Mouse (Mus musculus): ENCODE measurements around the gene Tex19.2. TPM values are rescaled to one million over a fixed set of nuclear protein-coding genes. Genes with fewer than 3 reads are reported as not detected.

Tex19.2 gene
- not detected in 2 replicates for total RNA-seq (2014; fragmentation: Nextera tagmentation)
- not detected in 2 replicates for total RNA-seq (2017)

- no peak for ATAC-seq (replicated peaks; ENCODE audit: poor library complexity, severe bottlenecking)
Measured at GRCm38 (mm10) chr11:121118577-121118976, at the start of gene Tex19.2. TSS of gene Tex19.2 (minus strand) at chr11:121118677.

- ATAC-seq (replicated peaks; ENCODE audit: poor library complexity, severe bottlenecking): no peak
Measured at GRCm38 (mm10) chr11:121163751-121164150, 45.3 kb upstream of the Tex19.2 start.

GRCm38 (mm10) chr11:121160636-121161346 is 42.3 kb upstream of the Tex19.2 start:
- no peak for ATAC-seq (replicated peaks; ENCODE audit: poor library complexity, severe bottlenecking)

- no peak for ATAC-seq (replicated peaks; ENCODE audit: poor library complexity, severe bottlenecking)
Measured at GRCm38 (mm10) chr11:121159971-121160370, 41.5 kb upstream of the Tex19.2 start, which contains the start of gene Uts2r. TSS of gene Uts2r (plus strand) at chr11:121160271.

- ATAC-seq (replicated peaks; ENCODE audit: poor library complexity, severe bottlenecking): peak; percentile 33
Measured at GRCm38 (mm10) chr11:121156411-121156891, 38.0 kb upstream of the Tex19.2 start.

GRCm38 (mm10) chr11:121154203-121154602 is 35.7 kb upstream of the Tex19.2 start:
- no peak for ATAC-seq (replicated peaks; ENCODE audit: poor library complexity, severe bottlenecking)

- no peak for ATAC-seq (replicated peaks; ENCODE audit: poor library complexity, severe bottlenecking)
Measured at GRCm38 (mm10) chr11:121148193-121148592, 29.7 kb upstream of the Tex19.2 start.

- ATAC-seq (replicated peaks; ENCODE audit: poor library complexity, severe bottlenecking): peak; percentile 58
Measured at GRCm38 (mm10) chr11:121145865-121146264, 27.4 kb upstream of the Tex19.2 start, which contains the start of gene Tex19.1. TSS of gene Tex19.1 (plus strand) at chr11:121146143.

GRCm38 (mm10) chr11:121143325-121144015 is 25.0 kb upstream of the Tex19.2 start:
- no peak for ATAC-seq (replicated peaks; ENCODE audit: poor library complexity, severe bottlenecking)

- no peak for ATAC-seq (replicated peaks; ENCODE audit: poor library complexity, severe bottlenecking)
Measured at GRCm38 (mm10) chr11:121138732-121139131, 20.3 kb upstream of the Tex19.2 start.

- no peak for ATAC-seq (replicated peaks; ENCODE audit: poor library complexity, severe bottlenecking)
Measured at GRCm38 (mm10) chr11:121137682-121138081, 19.2 kb upstream of the Tex19.2 start.

GRCm38 (mm10) chr11:121134600-121134999 is 16.1 kb upstream of the Tex19.2 start:
- no peak for ATAC-seq (replicated peaks; ENCODE audit: poor library complexity, severe bottlenecking)

GRCm38 (mm10) chr11:121129616-121130015 is 11.1 kb upstream of the Tex19.2 start:
- no peak for ATAC-seq (replicated peaks; ENCODE audit: poor library complexity, severe bottlenecking)

GRCm38 (mm10) chr11:121127441-121127840 is 9.0 kb upstream of the Tex19.2 start:
- ATAC-seq (replicated peaks; ENCODE audit: poor library complexity, severe bottlenecking): no peak

- ATAC-seq (replicated peaks; ENCODE audit: poor library complexity, severe bottlenecking): no peak; the same call in 1 of the 2 replicates
Measured at GRCm38 (mm10) chr11:121126395-121126794, 7.9 kb upstream of the Tex19.2 start.

GRCm38 (mm10) chr11:121125522-121126172 is 7.2 kb upstream of the Tex19.2 start:
- no peak for ATAC-seq (replicated peaks; ENCODE audit: poor library complexity, severe bottlenecking)

GRCm38 (mm10) chr11:121123438-121123837 is 5.0 kb upstream of the Tex19.2 start:
- no peak for ATAC-seq (replicated peaks; ENCODE audit: poor library complexity, severe bottlenecking)

GRCm38 (mm10) chr11:121122024-121122670 is 3.7 kb upstream of the Tex19.2 start:
- ATAC-seq (replicated peaks; ENCODE audit: poor library complexity, severe bottlenecking): no peak

GRCm38 (mm10) chr11:121121151-121121550 is 2.7 kb upstream of the Tex19.2 start:
- ATAC-seq (replicated peaks; ENCODE audit: poor library complexity, severe bottlenecking): no peak

- ATAC-seq (replicated peaks; ENCODE audit: poor library complexity, severe bottlenecking): no peak
Measured at GRCm38 (mm10) chr11:121118106-121118505, 371 bp downstream of the Tex19.2 start.

All from granulocyte monocyte progenitor cell, adult 5-6 weeks (primary cell).